Mouse (Mus musculus): ENCODE results near the gene 4930486L24Rik. TPM values are rescaled to one million over a fixed set of nuclear protein-coding genes. Genes with fewer than 3 reads are reported as not detected.

4930486L24Rik gene
- total RNA-seq, 2 experiments from 2014 or later = 0.99 TPM; not detected in 1

Other genes with a start within 250 kb of the 4930486L24Rik start
- not detected in 2 replicates for gene BC051665, start 78.1 kb downstream of the 4930486L24Rik start, total RNA-seq (2014; fragmentation: Nextera tagmentation)
- gene BC051665, start 78.1 kb downstream of the 4930486L24Rik start, total RNA-seq (2017) = not detected in 2 replicates
- gene Ctsll3, start 61.6 kb downstream of the 4930486L24Rik start, total RNA-seq (2014; fragmentation: Nextera tagmentation) = not detected in 2 replicates
- not detected in 2 replicates for gene Ctsll3, start 61.6 kb downstream of the 4930486L24Rik start, total RNA-seq (2017)
- not detected in 2 replicates for gene Gm49392, start 32.4 kb upstream of the 4930486L24Rik start, total RNA-seq (2014; fragmentation: Nextera tagmentation)
- gene Gm49392, start 32.4 kb upstream of the 4930486L24Rik start, total RNA-seq (2017) = not detected in 2 replicates
- gene Ctla2b, start 33.0 kb upstream of the 4930486L24Rik start, total RNA-seq (2014; fragmentation: Nextera tagmentation) = 1.9 and 2.1 TPM in 2 replicates
- gene Ctla2b, start 33.0 kb upstream of the 4930486L24Rik start, total RNA-seq (2017) = 13.2 and 27.5 TPM in 2 replicates
- gene Tpbpb, start 40.4 kb upstream of the 4930486L24Rik start, total RNA-seq (2014; fragmentation: Nextera tagmentation) = not detected in 2 replicates
- not detected in 2 replicates for gene Tpbpb, start 40.4 kb upstream of the 4930486L24Rik start, total RNA-seq (2017)
- not detected in 2 replicates for gene Gm49393, start 71.1 kb upstream of the 4930486L24Rik start, total RNA-seq (2014; fragmentation: Nextera tagmentation)
- not detected in 2 replicates for gene Gm49393, start 71.1 kb upstream of the 4930486L24Rik start, total RNA-seq (2017)
- not detected in 2 replicates for gene Gm49391, start 72.1 kb upstream of the 4930486L24Rik start, total RNA-seq (2014; fragmentation: Nextera tagmentation)
- 0.91 and 6.9 TPM in 2 replicates for gene Gm49391, start 72.1 kb upstream of the 4930486L24Rik start, total RNA-seq (2017)
- 19.0 and 39.1 TPM in 2 replicates for gene Ctla2a, start 72.2 kb upstream of the 4930486L24Rik start, total RNA-seq (2014; fragmentation: Nextera tagmentation)
- 93.3 and 277 TPM in 2 replicates for gene Ctla2a, start 72.2 kb upstream of the 4930486L24Rik start, total RNA-seq (2017)
- gene Tpbpa, start 77.5 kb upstream of the 4930486L24Rik start, total RNA-seq (2014; fragmentation: Nextera tagmentation) = not detected in 2 replicates
- not detected in 2 replicates for gene Tpbpa, start 77.5 kb upstream of the 4930486L24Rik start, total RNA-seq (2017)
- not detected in 2 replicates for gene Ctsj, start 141.5 kb upstream of the 4930486L24Rik start, total RNA-seq (2014; fragmentation: Nextera tagmentation)
- gene Ctsj, start 141.5 kb upstream of the 4930486L24Rik start, total RNA-seq (2017) = not detected in 2 replicates
- gene Ctsq, start 176.2 kb upstream of the 4930486L24Rik start, total RNA-seq (2014; fragmentation: Nextera tagmentation) = not detected in 2 replicates
- gene Ctsq, start 176.2 kb upstream of the 4930486L24Rik start, total RNA-seq (2017) = not detected in 2 replicates